Mouse (Mus musculus) megakaryocyte, embryonic 14.5 days (primary cell): ENCODE measurements around the gene Ifrd1. TPM values are rescaled to one million over a fixed set of nuclear protein-coding genes. Genes with fewer than 3 reads are reported as not detected.

Experiments
- H3K27me3 ChIP-seq: replicated peaks from 2 replicates; pipeline ENCODE3; 2012; ENCODE audit warnings: inconsistent platforms
- H3K36me3 ChIP-seq: replicated peaks from 2 replicates; pipeline ENCODE3; 2012; ENCODE audit warnings: low read length, inconsistent platforms, mixed read lengths
- H3K4me1 ChIP-seq: 2 replicates; pipeline ENCODE4 v1.6.1; 2012; ENCODE audit warnings: inconsistent platforms
- H3K4me3 ChIP-seq: replicated peaks from 2 replicates; pipeline ENCODE3; 2012; ENCODE audit warnings: moderate library complexity, mild to moderate bottlenecking, inconsistent platforms
- H3K9me3 ChIP-seq: 2 replicates; pipeline ENCODE4 v1.6.1; 2012; ENCODE audit warnings: inconsistent platforms
- FLI1 ChIP-seq: IDR thresholded peaks from 2 replicates; pipeline ENCODE4 v1.6.1; 2012; ENCODE audit warnings: low read length, inconsistent platforms, mixed read lengths
- GATA1 ChIP-seq: IDR thresholded peaks from 3 replicates; pipeline ENCODE4 v1.6.1; 2012; ENCODE audit warnings: mixed read lengths, low read length, inconsistent platforms, borderline replicate concordance
- polyA plus RNA-seq: library from polyadenylated mRNA; stranded (reverse); fragments of >175 nt; gene quantifications from 2 replicates; pipeline ENCODE4 v1.2.3, GENCODE M21; 2012; ENCODE audit warnings: low replicate concordance; ENCODE audit not compliant: insufficient read depth

Gene Ifrd1
- 40.6 and 71.8 TPM in 2 replicates for polyA plus RNA-seq

GRCm38 (mm10) chr12:40248454-40249180 lies at the start of gene Ifrd1:
TSS of gene Ifrd1 (minus strand) at chr12:40248504.
- Histone ChIP-seq H3K4me1 (peaks cover 79% of the 10 kb centered on the region), H3K27me3 (no peaks in the 10 kb centered on the region), H3K36me3 (peaks cover 6% of the 10 kb centered on the region), H3K9me3 (no peaks in the 10 kb centered on the region), H3K4me3 (peak within 1 kb of the TSS; percentile 85)
- TF ChIP-seq GATA1 (no peak), FLI1 (no peak)

- TF ChIP-seq GATA1: no peak
- TF ChIP-seq FLI1: no peak
- peaks cover 18% of the 10 kb centered on the region for H3K9me3 ChIP-seq
- H3K36me3 ChIP-seq: no peaks in the 10 kb centered on the region
- no peaks in the 10 kb centered on the region for H3K4me1 ChIP-seq
- H3K4me3 ChIP-seq: no peak overlapping the region
- peaks cover under 1% of the 10 kb centered on the region for H3K27me3 ChIP-seq
Measured at GRCm38 (mm10) chr12:40286539-40286938, 38.2 kb upstream of the Ifrd1 start.

- TF ChIP-seq GATA1 (no peak), FLI1 (no peak)
- no peaks in the 10 kb centered on the region for H3K36me3 ChIP-seq
- H3K4me1 ChIP-seq: peaks cover 8% of the 10 kb centered on the region
- H3K27me3 ChIP-seq: peaks cover 1% of the 10 kb centered on the region
- no peaks in the 10 kb centered on the region for H3K9me3 ChIP-seq
- H3K4me3 ChIP-seq: no peak overlapping the region
Measured at GRCm38 (mm10) chr12:40280596-40281325, 32.5 kb upstream of the Ifrd1 start.

DNA sequence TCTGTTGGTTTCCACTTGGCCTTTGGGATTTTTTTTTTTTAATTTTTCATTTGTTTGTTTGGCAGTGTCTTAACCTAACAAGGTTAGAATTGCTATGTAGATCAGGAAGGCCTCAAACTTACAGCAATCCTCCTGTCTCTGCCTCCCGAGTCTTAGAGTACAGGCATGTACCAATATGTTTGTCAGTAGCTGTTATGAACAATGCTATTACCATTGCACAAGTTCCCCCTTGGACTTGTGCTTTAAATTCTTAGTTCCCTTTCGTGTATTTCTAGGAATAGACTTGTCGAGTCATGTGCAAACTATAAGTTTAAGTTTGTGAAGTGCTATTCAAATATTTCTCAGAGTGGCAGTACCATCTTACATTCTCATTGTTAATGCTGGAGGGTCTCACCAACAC lies 29.3 kb upstream of the Ifrd1 start:
- peaks cover 17% of the 10 kb centered on the region for H3K4me1 ChIP-seq
- no peaks in the 10 kb centered on the region for H3K9me3 ChIP-seq
- no peaks in the 10 kb centered on the region for H3K36me3 ChIP-seq
- TF ChIP-seq FLI1 (no peak), GATA1 (no peak)
- H3K27me3 ChIP-seq: peaks cover 1% of the 10 kb centered on the region
- H3K4me3 ChIP-seq: no peak overlapping the region

DNA sequence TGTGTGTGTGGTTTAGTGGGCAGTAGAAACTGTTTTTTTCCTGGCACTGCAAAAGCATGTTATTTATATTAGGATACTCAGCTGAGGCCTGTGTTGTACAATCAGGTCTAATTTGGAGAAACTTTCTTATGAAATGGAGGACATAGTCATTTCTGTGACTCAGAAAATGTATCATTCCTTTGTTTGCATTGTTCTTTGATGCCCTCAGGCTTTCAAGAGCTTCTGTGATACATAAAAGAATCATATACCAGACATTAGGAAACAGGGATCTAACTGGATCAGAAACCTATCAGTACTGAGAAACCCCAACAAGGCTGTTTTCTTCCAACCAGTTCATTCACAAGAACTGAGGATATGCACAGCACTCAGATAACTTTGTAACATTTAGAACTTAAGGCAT lies 26.6 kb upstream of the Ifrd1 start:
- no peaks in the 10 kb centered on the region for H3K27me3 ChIP-seq
- TF ChIP-seq FLI1 (no peak), GATA1 (no peak)
- no peaks in the 10 kb centered on the region for H3K36me3 ChIP-seq
- H3K4me3 ChIP-seq: no peak overlapping the region
- H3K4me1 ChIP-seq: peaks cover 17% of the 10 kb centered on the region
- no peaks in the 10 kb centered on the region for H3K9me3 ChIP-seq

DNA sequence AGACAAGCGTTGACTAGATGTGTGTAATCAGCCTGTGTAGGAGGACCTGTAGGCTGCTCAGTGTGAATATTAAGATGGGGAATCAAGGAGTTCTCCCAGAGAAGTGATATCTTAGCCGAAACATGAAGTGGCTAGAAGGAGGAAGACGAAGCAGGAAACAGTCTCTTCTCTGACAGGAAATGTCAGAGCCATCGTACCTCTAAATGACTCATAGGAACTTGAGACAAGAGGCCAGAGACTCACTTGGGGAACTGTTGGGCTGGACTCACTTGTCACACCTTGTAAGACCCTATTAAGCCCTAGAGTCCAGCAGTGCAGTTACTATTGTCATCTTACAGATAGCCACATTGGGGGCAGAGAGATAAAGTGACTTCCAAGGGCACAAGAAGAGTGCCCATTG lies 25.0 kb upstream of the Ifrd1 start:
- H3K36me3 ChIP-seq: no peaks in the 10 kb centered on the region
- peaks cover 17% of the 10 kb centered on the region for H3K4me1 ChIP-seq
- H3K4me3 ChIP-seq: no peak overlapping the region
- TF ChIP-seq FLI1 (no peak), GATA1 (no peak)
- peaks cover 2% of the 10 kb centered on the region for H3K27me3 ChIP-seq
- no peaks in the 10 kb centered on the region for H3K9me3 ChIP-seq

DNA sequence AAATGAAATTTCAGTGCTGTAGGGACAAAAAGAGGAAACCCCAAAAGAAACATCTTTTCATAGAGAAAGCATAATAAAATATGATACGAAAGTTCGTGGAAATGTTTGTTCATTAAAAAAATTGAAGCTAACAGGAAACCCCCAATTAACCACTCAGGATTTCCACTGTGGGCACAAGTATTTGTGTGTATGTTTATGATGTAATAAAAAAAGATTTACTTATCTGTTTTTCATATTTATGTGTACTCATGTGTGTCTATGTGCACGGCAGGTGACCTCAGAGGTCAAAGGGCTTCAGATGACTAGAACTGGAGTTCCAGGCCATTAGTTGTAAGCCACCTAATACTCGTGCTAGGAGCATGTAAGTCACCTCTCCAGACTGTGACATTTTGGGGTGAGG lies 24.4 kb upstream of the Ifrd1 start:
- no peak for TF ChIP-seq FLI1
- no peaks in the 10 kb centered on the region for H3K9me3 ChIP-seq
- H3K4me1 ChIP-seq: peaks cover 12% of the 10 kb centered on the region
- H3K36me3 ChIP-seq: no peaks in the 10 kb centered on the region
- peaks cover 2% of the 10 kb centered on the region for H3K27me3 ChIP-seq
- no peak overlapping the region for H3K4me3 ChIP-seq

DNA sequence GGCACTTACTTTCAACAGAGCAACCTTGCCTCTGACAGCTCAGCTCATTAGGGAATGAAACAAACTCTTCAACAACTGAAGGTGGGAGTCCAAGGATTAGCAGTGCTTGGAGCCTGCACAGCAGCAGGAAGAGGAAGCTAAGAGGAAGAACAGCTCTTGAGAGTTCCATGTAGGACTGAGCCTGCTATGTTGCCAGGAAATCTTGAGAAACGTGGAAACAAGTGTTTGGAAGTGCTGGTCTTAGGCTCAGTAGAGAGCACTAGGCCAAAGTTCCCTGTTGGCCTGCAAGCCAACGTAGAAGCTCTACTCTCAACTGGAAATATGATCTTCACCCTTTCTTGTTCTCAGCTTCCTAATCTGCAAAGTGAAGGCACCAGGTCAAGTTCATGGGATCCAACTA lies 20.0 kb upstream of the Ifrd1 start:
- H3K36me3 ChIP-seq: no peaks in the 10 kb centered on the region
- H3K9me3 ChIP-seq: no peaks in the 10 kb centered on the region
- H3K4me1 ChIP-seq: peaks cover 4% of the 10 kb centered on the region
- H3K27me3 ChIP-seq: peaks cover 7% of the 10 kb centered on the region
- TF ChIP-seq GATA1: no peak
- no peak for TF ChIP-seq FLI1
- H3K4me3 ChIP-seq: no peak overlapping the region

- Histone ChIP-seq H3K9me3 (no peaks in the 10 kb centered on the region), H3K27me3 (peaks cover 8% of the 10 kb centered on the region), H3K36me3 (no peaks in the 10 kb centered on the region), H3K4me3 (no peak overlapping the region), H3K4me1 (no peaks in the 10 kb centered on the region)
- TF ChIP-seq GATA1 (no peak), FLI1 (no peak)
Measured at GRCm38 (mm10) chr12:40263712-40264111, 15.4 kb upstream of the Ifrd1 start.

DNA sequence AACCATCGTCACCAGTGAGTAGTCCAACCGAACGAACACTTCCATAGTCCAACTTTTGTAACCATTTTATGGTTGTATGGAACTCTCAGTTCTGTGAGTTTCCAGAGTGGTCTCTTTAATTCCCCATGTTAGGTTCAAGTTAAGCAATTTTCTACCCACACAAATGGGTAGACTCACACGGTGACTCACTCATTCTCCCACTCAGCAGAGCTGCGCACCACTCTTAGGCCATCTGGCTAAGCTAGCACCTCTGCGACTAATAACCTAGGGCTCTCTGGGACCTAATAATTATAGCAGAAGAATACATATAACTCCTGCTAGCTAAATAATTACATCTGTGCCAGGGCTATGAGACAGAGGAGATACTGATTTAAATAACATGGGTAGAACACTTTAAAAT lies 14.7 kb upstream of the Ifrd1 start:
- Histone ChIP-seq H3K9me3 (no peaks in the 10 kb centered on the region), H3K36me3 (no peaks in the 10 kb centered on the region), H3K4me1 (no peaks in the 10 kb centered on the region), H3K4me3 (no peak overlapping the region), H3K27me3 (peaks cover 12% of the 10 kb centered on the region)
- TF ChIP-seq FLI1 (no peak), GATA1 (no peak)
